Mouse (Mus musculus) lung, adult 2 months (tissue): Measurements from ENCODE around the gene Tspan4.

Experiments
- CTCF ChIP-seq: fragments of 200-500 bp; IDR thresholded peaks from 2 replicates; pipeline ENCODE4 v1.5.1; 2011; ENCODE audit warnings: mild to moderate bottlenecking, low read length, control low read depth; ENCODE audit not compliant: insufficient read depth
- POLR2A ChIP-seq: fragments of 200-500 bp; IDR thresholded peaks from 2 replicates; pipeline ENCODE4 v1.6.1; 2011; ENCODE audit warnings: low read depth, mild to moderate bottlenecking, control low read depth, low read length, borderline replicate concordance; ENCODE audit errors: extremely low read depth

DNA sequence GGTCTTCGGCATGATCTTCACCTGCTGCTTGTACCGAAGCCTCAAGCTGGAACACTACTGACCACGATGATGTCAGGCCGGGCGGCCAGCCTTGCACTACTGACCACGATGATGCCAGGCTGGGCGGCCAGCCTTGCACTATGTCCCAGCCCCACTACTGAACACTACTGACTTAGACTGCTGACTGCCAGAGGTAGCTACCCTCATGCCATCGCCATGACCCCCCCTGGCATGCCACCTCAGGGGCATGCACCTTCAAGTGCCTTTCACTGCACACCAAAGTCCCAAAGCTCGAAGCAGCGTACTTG is 4.4 kb upstream of the Tspan4 start:
- TF ChIP-seq CTCF, result no peak
- no peak for TF ChIP-seq POLR2A
